ENCODE assay signal across 28 mouse cellular contexts in genomic region chr13:19842707-19843106, GRCm38 (mm10). TPM values are rescaled to one million over a fixed set of nuclear protein-coding genes. Genes with fewer than 3 reads are reported as not detected.
DNase-seq lines count a peak whose midpoint lies in the region; ATAC-seq and TF ChIP-seq lines count a peak whose summit lies in the region.
"Had no signal": no experiment of that assay in that cellular context is flagged by ENCODE, and none has a peak within 500 bp of the region (broad histone marks: within the 10 kb centered on the region; RNA-seq: fewer than 3 reads in every experiment).

No protein-coding gene starts in this region.

- TF ChIP-seq CTCF in lung, adult 2 months (IDR thresholded peaks at IDR 0.05; ENCODE audit: insufficient read depth, low read length) = no peak

- DNase-seq in lung, postnatal 36 days = peak; percentile 16
- no peak for DNase-seq in lung, adult 2 months
- DNase-seq in frontal cortex, postnatal 10 days (ENCODE audit: low spot score in 2 of 2) = no peak
- DNase-seq in urinary bladder, adult 2 months (ENCODE audit: low spot score) = no peak
- DNase-seq: adrenal gland, adult 8-10 months; adrenal gland, postnatal 25 days; cerebellum, adult 18-20 months; cerebellum, adult 9-10 months; cerebellum, postnatal 14 days; gastrocnemius, adult 2 months; gastrocnemius, postnatal 25 days; heart, adult 18-20 months; heart, postnatal 14 days; heart, postnatal 4 days; kidney, adult 18-20 months had no signal

- no peak for TF ChIP-seq POLR2A in lung, adult 2 months (IDR thresholded peaks at IDR 0.05; ENCODE audit: borderline replicate concordance, extremely low read depth, low read depth, low read length)

- 63% methylated on average over 3 of the region's 3 CpGs for WGBS in lung, adult 2 months

- H3K4me1 ChIP-seq in lung, adult 2 months (ENCODE audit: control insufficient read depth, insufficient read depth, low read length) = no peaks in the 10 kb centered on the region
- H3K4me1 ChIP-seq: embryonic facial prominence, embryonic 12.5 days; embryonic facial prominence, embryonic 15.5 days; forebrain, embryonic 12.5 days; heart, embryonic 12.5 days; heart, embryonic 15.5 days had no signal

- H3K4me3 ChIP-seq in lung, adult 2 months (replicated peaks; ENCODE audit: extremely low read depth, low read depth, low read length) = no peak overlapping the region
- H3K4me3 ChIP-seq: embryonic facial prominence, embryonic 12.5 days; embryonic facial prominence, embryonic 15.5 days; forebrain, embryonic 12.5 days; gastrocnemius, adult 2 months; heart, embryonic 12.5 days; heart, embryonic 15.5 days had no signal

- ATAC-seq in granulocyte monocyte progenitor cell, adult 5-6 weeks (replicated peaks; ENCODE audit: poor library complexity, severe bottlenecking) = peak; percentile 79
- ATAC-seq in monocyte, adult 5-6 weeks (replicated peaks; ENCODE audit: insufficient number of reproducible peaks, low FRiP score, low TSS enrichment, poor library complexity, severe bottlenecking) = peak; percentile 72
- ATAC-seq: CD4-positive, CD25-positive, alpha-beta regulatory T cell, adult 4 months; forebrain, embryonic 16.5 days; hindbrain, postnatal 0 days; inflammation-experienced regulatory T-cells, adult 6 months; intestine, embryonic 16.5 days had no signal

RNA-seq across cellular contexts. Expression of gene Gpr141, which starts 18.6 kb away (rescaled TPM):
- polyA plus RNA-seq in lung, adult 2 months (2012; rRNA removed) = 0.46 and 1.5 TPM in 2 replicates
- 18.1 and 23.9 TPM in 2 replicates for total RNA-seq in granulocyte monocyte progenitor cell, adult 5-6 weeks (2014; fragmentation: Nextera tagmentation)
- 32.4 and 37.0 TPM in 2 replicates for total RNA-seq in granulocyte monocyte progenitor cell, adult 5-6 weeks (2017)
- 155 to 242 TPM (median 218 TPM) in 3 replicates for total RNA-seq in monocyte, adult 5-6 weeks (2017)
- 0.36 and 0.66 TPM in 2 replicates for polyA plus RNA-seq in urinary bladder, adult 2 months (2012; rRNA removed)
- total RNA-seq: adrenal gland, postnatal 25 days; gastrocnemius, adult 2 months; gastrocnemius, postnatal 25 days; MEL had no signal
- polyA plus RNA-seq: CD4-positive, CD25-positive, alpha-beta regulatory T cell, adult 4 months; forebrain, embryonic 12.5 days; forebrain, embryonic 16.5 days had no signal
